Mouse (Mus musculus) midbrain, embryonic 16.5 days (tissue): ENCODE results near the gene 4933427I04Rik. TPM values are rescaled to one million over a fixed set of nuclear protein-coding genes. Genes with fewer than 3 reads are reported as not detected.
A peak's percentile ranks its signal among the peaks of the same experiment; 100 is the strongest.

Source experiments
- ATAC-seq: fragments of 200-750 bp; cut with Nextera tagmentation; 2 replicates; pipeline ENCODE4 v1.8.0; 2017; ENCODE audit warnings: moderate TSS enrichment
- H3K27ac ChIP-seq: fragments of 300-500 bp; sonication (generic); 2 replicates; pipeline ENCODE4 v1.5.1; 2014; ENCODE audit warnings: mild to moderate bottlenecking, low read length, mixed read lengths
- H3K27me3 ChIP-seq: fragments of 300-500 bp; sonication (generic); 2 replicates; pipeline ENCODE4 v1.6.1; 2014; ENCODE audit warnings: low read depth, low read length, mixed read lengths; ENCODE audit not compliant: control insufficient read depth, insufficient read depth
- H3K36me3 ChIP-seq: fragments of 300-500 bp; sonication (generic); 2 replicates; pipeline ENCODE4 v1.6.1; 2014; ENCODE audit warnings: mild to moderate bottlenecking, low read length, moderate library complexity, mixed read lengths; ENCODE audit not compliant: control insufficient read depth, insufficient read depth
- H3K4me1 ChIP-seq: fragments of 300-500 bp; sonication (generic); 2 replicates; pipeline ENCODE4 v1.6.1; 2014; ENCODE audit warnings: mild to moderate bottlenecking, low read length, mixed read lengths; ENCODE audit not compliant: control insufficient read depth, insufficient read depth
- H3K4me2 ChIP-seq: fragments of 300-500 bp; sonication (generic); 2 replicates; pipeline ENCODE4 v1.6.1; 2014; ENCODE audit warnings: mild to moderate bottlenecking, low read length, mixed read lengths
- H3K4me3 ChIP-seq: fragments of 300-500 bp; sonication (generic); 2 replicates; pipeline ENCODE4 v1.5.1; 2014; ENCODE audit warnings: low read depth, mild to moderate bottlenecking, low read length, moderate library complexity, mixed read lengths
- H3K9ac ChIP-seq: fragments of 300-500 bp; sonication (generic); 2 replicates; pipeline ENCODE4 v1.6.1; 2014; ENCODE audit warnings: low read depth, low read length, mixed read lengths
- H3K9me3 ChIP-seq: fragments of 300-500 bp; sonication (generic); replicated peaks from 2 replicates; pipeline ENCODE4 v1.6.1; 2014; ENCODE audit warnings: mild to moderate bottlenecking, low read length, mixed read lengths; ENCODE audit not compliant: control insufficient read depth, poor library complexity, severe bottlenecking
- WGBS: fragments of 180-500 bp; shearing (Covaris S2); extraction: QIAGEN DNeasy Blood & Tissue Kit; methylation state at CpG from one replicate; pipeline ENCODE4 v1.1.7; 2014; 5-methylcytosine and 5-hydroxymethylcytosine counted together
- polyA plus RNA-seq: library from polyadenylated mRNA; unstranded; fragments of >200 nt; fragmentation: Nextera tagmentation; extraction: Ambion mirVana; gene quantifications from 2 replicates; pipeline ENCODE4 v1.2.1, GENCODE M21; 2015

4933427I04Rik gene
- 0.10 and 0.21 TPM in 2 replicates for polyA plus RNA-seq

GRCm38 (mm10) chr4:123859379-123859778 lies at the start of gene 4933427I04Rik:
Gene 4933427I04Rik (plus strand): TSS chr4:123859679.
- Histone ChIP-seq H3K36me3 (no peaks in the 10 kb centered on the region), H3K27me3 (no peaks in the 10 kb centered on the region), H3K4me2 (no peak within 1 kb of the TSS), H3K4me1 (no peaks in the 10 kb centered on the region), H3K4me3 (no peak within 1 kb of the TSS), H3K27ac (no peak within 1 kb of the TSS), H3K9me3 (no peaks in the 10 kb centered on the region), H3K9ac (no peak within 1 kb of the TSS)
- 76% methylated on average over 3 of the region's 3 CpGs for WGBS
- no peak for ATAC-seq

DNA sequence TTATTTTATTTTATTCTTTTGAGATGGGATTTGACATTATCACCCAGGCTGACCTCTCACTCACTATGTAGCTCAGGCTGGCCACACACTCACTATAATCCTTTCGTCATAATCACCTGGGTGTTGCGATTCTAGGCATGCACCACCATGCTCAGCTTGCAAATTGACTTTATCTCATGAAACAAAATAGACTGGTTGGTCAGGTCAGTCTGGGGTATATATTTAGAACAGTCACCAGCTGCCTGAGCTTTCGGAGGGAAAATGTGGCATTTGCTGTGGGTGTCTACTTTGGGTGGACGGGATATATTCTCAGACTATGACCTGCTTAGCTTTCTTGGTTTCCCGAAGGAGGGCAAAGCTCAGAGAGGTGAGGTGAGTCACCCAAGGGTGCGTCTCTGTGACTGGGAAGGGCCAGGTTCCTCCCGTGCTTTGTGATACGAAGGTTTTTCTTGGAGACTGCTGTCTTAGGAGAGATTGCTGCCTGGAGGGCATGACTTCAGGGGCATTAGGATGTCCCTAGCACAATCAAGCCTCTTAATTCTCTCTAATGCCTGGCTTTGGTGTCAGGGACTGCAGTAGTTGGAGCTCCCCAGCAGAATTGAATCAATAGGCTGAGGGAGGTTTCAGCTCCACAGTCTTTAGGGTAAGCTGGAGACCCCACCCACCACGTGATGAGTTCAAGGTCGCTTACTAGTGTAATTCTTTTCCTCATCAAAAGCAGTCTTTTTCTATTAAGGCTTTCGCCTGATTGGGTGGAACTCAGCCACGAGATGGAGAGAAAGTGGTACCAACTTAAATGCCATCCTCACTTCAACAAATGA lies 48.8 kb upstream of the 4933427I04Rik start:
- ATAC-seq = no peak

DNA sequence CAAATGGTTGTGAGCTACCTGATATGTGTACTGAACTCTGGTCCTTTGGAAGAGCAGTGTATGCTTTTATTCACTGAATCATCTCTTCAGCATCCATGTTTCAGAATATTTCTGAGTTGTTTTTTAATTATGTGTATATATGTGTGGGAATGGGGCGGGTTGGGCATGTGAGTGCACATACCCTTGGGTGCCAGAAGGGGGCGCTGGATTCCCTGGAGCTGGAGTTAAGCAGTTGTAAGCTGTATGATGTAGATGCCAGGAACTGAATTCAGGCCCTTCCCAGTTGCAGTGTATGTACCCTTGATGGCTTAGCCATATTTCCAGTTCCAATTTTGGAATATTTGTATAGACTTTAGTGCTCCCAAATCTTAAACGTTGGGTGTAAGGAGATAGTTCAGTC lies 47.0 kb upstream of the 4933427I04Rik start:
- Histone ChIP-seq H3K27me3 (no peaks in the 10 kb centered on the region), H3K9ac (no peak overlapping the region), H3K4me3 (no peak overlapping the region), H3K4me2 (no peak overlapping the region), H3K9me3 (no peaks in the 10 kb centered on the region), H3K36me3 (no peaks in the 10 kb centered on the region), H3K27ac (no peak overlapping the region), H3K4me1 (no peaks in the 10 kb centered on the region)
- no peak for ATAC-seq
- WGBS = 85% methylated on average over 3 of the region's 3 CpGs

More for the DNA sequence above, 48.8 kb upstream of the 4933427I04Rik start:
- 88% methylated on average over 12 of the region's 12 CpGs for WGBS
- no peak overlapping the region for H3K4me3 ChIP-seq
- H3K9me3 ChIP-seq = no peaks in the 10 kb centered on the region
- no peak overlapping the region for H3K27ac ChIP-seq
- no peak overlapping the region for H3K9ac ChIP-seq
- no peaks in the 10 kb centered on the region for H3K27me3 ChIP-seq
- no peak overlapping the region for H3K4me2 ChIP-seq
- H3K36me3 ChIP-seq = no peaks in the 10 kb centered on the region
- H3K4me1 ChIP-seq = no peaks in the 10 kb centered on the region

- 54% methylated on average over 7 of the region's 7 CpGs for WGBS
- Histone ChIP-seq H3K4me2 (no peak overlapping the region), H3K36me3 (no peaks in the 10 kb centered on the region), H3K9me3 (no peaks in the 10 kb centered on the region), H3K4me1 (no peaks in the 10 kb centered on the region), H3K27me3 (no peaks in the 10 kb centered on the region), H3K9ac (no peak overlapping the region), H3K27ac (no peak overlapping the region), H3K4me3 (no peak overlapping the region)
- ATAC-seq = no peak
Observed at GRCm38 (mm10) chr4:123814030-123814501, 45.4 kb upstream of the 4933427I04Rik start.

- H3K27me3 ChIP-seq = no peaks in the 10 kb centered on the region
- no peaks in the 10 kb centered on the region for H3K9me3 ChIP-seq
- no peak overlapping the region for H3K9ac ChIP-seq
- no peaks in the 10 kb centered on the region for H3K36me3 ChIP-seq
- peaks cover 4% of the 10 kb centered on the region; the same call in 1 of the 2 replicates for H3K4me1 ChIP-seq
- no peak overlapping the region for H3K4me3 ChIP-seq
- ATAC-seq = no peak
- WGBS = 31% methylated on average over 4 of the region's 4 CpGs
- H3K4me2 ChIP-seq = no peak overlapping the region
- H3K27ac ChIP-seq = 0 out of 2 replicates have a peak overlapping the region, but pooled peaks have one; percentile 26
Observed at GRCm38 (mm10) chr4:123819093-123819610, 40.3 kb upstream of the 4933427I04Rik start.

DNA sequence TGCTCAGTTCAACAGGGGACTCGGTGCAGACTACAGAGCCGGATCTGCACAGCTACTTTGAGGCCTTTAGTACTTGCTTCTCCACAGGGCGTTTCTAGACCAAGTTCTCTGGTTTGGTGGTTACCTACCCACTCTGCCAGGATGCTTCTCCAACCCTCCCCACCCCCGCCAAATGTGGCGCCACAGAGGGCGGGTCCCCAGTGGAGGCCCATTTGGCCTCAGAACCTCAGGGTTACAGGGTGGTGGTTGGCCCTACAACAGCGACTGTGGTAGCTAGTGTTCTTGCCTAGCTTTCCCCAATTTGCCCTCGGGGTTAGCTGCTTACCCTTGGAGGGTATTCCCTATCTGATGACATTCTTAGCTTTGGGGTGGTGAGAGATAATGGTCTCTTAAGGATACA lies 17.4 kb upstream of the 4933427I04Rik start:
- Histone ChIP-seq H3K36me3 (no peaks in the 10 kb centered on the region), H3K4me1 (no peaks in the 10 kb centered on the region), H3K4me2 (no peak overlapping the region), H3K9ac (no peak overlapping the region), H3K27ac (no peak overlapping the region), H3K9me3 (no peaks in the 10 kb centered on the region), H3K27me3 (no peaks in the 10 kb centered on the region), H3K4me3 (no peak overlapping the region)
- ATAC-seq = no peak
- WGBS = 87% methylated on average over 8 of the region's 8 CpGs

- H3K36me3 ChIP-seq = no peaks in the 10 kb centered on the region
- WGBS = 62% methylated on average over 4 of the region's 4 CpGs
- no peak overlapping the region for H3K27ac ChIP-seq
- no peak overlapping the region for H3K4me3 ChIP-seq
- no peak for ATAC-seq
- H3K4me1 ChIP-seq = no peaks in the 10 kb centered on the region
- H3K9ac ChIP-seq = no peak overlapping the region
- no peaks in the 10 kb centered on the region for H3K9me3 ChIP-seq
- no peak overlapping the region for H3K4me2 ChIP-seq
- no peaks in the 10 kb centered on the region for H3K27me3 ChIP-seq
Observed at GRCm38 (mm10) chr4:123856888-123857287, 2.6 kb upstream of the 4933427I04Rik start.

- H3K9me3 ChIP-seq = no peaks in the 10 kb centered on the region
- no peaks in the 10 kb centered on the region for H3K36me3 ChIP-seq
- 86% methylated on average over 7 of the region's 7 CpGs for WGBS
- no peak overlapping the region for H3K4me2 ChIP-seq
- no peak overlapping the region for H3K9ac ChIP-seq
- H3K27me3 ChIP-seq = no peaks in the 10 kb centered on the region
- no peak overlapping the region for H3K27ac ChIP-seq
- ATAC-seq = no peak
- no peaks in the 10 kb centered on the region for H3K4me1 ChIP-seq
- no peak overlapping the region for H3K4me3 ChIP-seq
Observed at GRCm38 (mm10) chr4:123858090-123858489, 1.4 kb upstream of the 4933427I04Rik start.

DNA sequence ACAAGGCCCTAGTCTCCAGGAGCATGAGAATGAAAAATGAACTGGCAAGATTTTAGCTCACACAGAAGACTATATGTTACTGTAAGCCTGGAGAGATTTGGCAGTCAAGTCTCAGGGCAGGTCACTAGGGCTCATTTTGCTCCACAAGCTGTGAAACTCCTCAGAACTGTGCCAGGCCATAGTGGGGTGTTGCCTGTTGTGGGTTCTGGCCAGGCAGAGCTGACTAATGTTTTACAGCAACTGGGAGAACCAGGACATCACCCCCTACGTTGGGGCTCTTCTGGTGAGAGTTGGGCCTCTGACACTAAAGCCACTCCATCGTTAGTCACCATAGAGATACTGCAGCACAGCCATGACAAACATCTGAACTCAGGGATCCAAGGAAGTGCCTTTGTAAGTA lies 324 bp downstream of the 4933427I04Rik start:
- 61% methylated on average over 2 of the region's 2 CpGs for WGBS
- Histone ChIP-seq H3K4me2 (no peak overlapping the region), H3K27me3 (no peaks in the 10 kb centered on the region), H3K9ac (no peak overlapping the region), H3K27ac (no peak overlapping the region), H3K4me1 (no peaks in the 10 kb centered on the region), H3K9me3 (no peaks in the 10 kb centered on the region), H3K36me3 (no peaks in the 10 kb centered on the region), H3K4me3 (no peak overlapping the region)
- ATAC-seq = no peak
